Mouse (Mus musculus) R1 (cell line): ENCODE data around the gene Slc25a35.
A peak's percentile ranks its signal among the peaks of the same experiment; 100 is the strongest.
"Not testable (repeated sequence)": the region's sequence is repeated elsewhere in the genome, so short reads cannot be mapped to it uniquely, and the experiment has no call there.

Experiments
- DNase-seq: peaks from one replicate; pipeline ENCODE4 v3.0.0-alpha.2; 2018; ENCODE audit warnings: low read depth, low spot score

Slc25a35 gene

DNA sequence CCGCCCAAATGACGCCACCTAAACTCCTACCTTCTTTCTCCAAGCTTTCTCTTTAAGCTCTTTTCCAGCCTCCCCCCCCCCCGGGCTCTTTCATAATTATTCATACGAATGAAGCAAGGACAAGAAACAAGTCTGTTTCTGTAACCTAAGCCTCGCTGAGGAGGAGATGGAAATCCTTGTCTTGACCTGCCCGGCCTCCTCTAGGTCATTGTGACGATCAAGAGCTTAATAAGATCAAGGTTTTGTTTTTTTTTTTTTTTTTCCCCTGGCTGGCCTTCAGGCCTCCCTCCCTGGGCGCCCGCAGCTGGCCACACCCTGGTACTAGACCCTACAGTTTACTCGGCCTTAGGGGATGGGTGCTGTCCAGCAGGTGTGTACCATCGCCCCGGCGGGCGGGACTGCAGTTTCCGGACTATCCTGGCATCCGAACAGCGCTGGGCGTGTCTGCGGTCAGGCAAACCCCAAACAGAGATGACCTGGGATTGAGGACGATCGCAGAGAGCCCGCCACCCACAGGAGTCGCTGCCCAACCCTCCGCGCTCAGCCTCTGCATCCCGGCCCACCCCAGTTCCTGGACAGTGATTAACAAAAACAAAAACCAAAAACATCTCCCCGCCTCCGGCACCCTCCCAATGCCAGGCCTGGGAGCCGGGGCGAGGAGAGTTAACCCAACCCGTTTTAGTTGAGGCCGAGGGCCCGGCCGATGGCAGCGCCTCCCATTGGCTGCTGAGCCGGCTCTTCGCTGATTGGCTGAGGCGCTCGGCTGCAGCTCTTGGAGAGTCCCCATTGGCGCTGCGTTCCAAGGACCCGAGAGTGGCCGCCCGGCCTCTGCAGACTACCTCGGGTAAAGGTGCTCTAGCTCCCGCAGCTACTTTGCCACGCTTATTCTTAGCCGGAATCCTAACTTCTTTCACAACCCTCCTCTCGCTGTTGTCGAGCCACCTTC lies at the start of gene Slc25a35:
Gene Slc25a35 (plus strand): TSS at position 795 of the 946 bp plus-strand sequence.
- DNase-seq: peak; percentile 92

DNA sequence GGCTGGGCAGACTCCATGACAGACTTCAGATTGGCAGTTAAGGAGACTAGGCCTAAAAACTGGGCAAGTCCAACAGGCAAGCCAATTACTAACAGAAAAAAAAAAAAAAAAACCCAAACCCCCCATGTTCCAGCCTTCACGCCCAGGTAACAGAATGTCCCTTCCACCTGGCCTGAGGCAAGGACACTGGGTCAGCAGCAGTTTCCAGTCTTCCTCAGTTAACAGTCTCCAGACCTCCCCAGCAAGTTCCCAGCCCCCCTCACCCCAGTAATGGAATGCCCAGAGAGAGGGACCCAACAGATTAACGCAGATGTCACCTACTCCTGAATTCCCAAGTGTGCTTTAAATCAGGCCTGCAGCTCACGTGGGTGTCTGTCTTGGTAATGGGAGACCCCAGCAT lies 44.7 kb upstream of the Slc25a35 start:
- DNase-seq: no peak

DNA sequence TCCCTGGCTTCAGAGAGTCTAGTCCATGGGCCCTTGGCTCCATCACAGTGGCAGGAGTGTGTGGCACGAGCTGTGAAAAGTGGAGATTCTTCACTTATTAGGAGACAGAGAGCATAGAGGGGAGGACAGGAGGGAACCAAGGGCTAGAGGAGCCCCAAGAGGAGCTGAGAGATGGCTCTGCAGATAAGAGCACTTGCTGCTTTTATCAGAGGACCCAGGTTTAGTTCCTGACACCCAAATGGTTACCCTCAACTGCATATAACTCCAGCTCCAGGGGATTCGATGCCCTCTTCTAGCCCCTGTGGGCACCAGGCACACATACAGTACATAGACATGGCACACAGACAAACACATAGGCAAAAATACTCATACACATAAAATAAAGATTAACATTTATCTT lies 43.2 kb upstream of the Slc25a35 start:
- no peak for DNase-seq

DNA sequence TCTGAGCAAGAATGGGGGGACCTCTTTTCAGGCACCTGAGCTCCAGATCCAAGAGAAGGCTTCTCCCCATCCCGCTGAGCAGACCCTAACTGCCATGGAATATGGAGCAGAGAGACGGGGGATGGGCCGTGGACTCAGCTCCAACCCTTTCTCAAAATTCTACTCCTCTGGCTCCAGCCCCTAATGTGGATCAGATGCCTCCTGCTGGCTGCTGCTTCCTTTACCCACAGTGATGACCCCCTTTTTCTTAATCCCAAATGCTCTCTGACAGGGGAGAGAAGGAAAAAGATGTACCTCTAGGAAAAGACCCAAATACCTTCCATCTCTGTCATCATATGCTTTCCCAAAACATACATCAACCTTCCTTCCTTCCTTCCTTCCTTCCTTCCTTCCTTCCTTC lies 41.0 kb upstream of the Slc25a35 start, which contains the start of gene Odf4:
Gene Odf4 (minus strand): TSS at position 101 of the 400 bp plus-strand sequence.
- no peak for DNase-seq

DNA sequence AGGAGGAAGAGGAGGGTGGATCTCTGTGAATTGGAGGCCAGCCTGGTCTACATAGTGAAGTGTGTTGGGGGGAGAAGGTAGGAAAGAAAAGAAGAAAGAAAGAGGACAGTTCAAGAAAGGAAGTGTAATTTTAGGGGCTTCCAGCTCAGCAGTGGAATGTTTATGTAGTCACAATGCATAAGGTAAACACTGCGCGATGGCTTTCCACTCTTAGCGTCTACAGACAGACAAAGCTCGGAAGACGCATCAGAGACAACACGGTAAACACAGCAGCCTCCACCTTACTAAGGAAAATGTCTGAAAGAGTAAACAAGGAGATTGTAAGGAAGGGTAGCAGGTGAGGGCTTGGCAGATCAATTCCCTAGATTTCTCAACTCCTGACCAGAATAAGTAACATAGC lies 38.0 kb upstream of the Slc25a35 start:
- no peak for DNase-seq

DNA sequence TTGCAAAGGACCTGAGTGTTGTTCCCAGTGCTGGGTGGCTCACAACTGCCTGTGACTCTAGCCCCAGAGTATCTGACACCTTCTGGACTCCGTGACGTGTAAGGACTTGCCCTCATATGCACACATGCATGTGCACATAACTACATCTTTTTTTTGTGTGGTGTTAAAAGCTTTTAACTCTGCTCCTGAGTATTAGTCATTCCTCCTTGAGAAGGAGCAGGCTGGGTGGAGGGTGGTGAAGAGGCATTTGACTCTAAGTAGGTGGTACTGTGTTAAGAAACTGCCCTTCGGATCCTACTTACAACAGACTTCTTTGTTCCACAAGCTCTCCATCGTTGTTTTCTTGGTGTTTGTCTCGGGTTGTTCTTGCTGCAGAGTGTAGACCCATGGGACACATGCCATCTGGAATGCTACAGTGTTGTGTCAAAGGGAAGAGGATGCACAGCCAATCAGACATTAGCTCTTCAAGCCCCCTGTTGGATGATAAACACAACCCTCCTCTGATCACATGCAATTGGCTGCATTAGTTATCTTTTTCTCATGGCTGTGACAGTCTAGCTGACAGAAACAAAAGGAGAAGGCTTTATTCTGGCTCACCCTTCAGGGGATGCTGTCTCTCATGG lies 33.9 kb upstream of the Slc25a35 start:
- DNase-seq: no peak

DNA sequence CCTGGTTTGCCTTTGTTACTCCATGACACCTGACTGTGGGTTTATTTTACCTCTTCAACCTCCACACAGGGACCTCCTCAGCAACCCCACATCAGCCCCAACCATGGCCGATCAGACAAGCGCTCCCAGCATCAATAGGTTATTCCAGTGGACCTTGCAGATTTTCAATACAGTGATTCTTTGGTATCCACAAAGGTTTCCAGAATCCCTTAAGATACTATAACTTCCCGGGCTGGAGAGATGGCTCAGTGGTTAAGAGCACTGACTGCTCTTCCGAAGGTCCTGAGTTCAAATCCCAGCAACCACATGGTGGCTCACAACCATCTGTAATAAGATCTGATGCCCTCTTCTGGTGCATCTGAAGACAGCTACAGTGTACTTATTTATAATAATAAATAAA lies 31.0 kb upstream of the Slc25a35 start:
- not testable (repeated sequence) for DNase-seq

DNA sequence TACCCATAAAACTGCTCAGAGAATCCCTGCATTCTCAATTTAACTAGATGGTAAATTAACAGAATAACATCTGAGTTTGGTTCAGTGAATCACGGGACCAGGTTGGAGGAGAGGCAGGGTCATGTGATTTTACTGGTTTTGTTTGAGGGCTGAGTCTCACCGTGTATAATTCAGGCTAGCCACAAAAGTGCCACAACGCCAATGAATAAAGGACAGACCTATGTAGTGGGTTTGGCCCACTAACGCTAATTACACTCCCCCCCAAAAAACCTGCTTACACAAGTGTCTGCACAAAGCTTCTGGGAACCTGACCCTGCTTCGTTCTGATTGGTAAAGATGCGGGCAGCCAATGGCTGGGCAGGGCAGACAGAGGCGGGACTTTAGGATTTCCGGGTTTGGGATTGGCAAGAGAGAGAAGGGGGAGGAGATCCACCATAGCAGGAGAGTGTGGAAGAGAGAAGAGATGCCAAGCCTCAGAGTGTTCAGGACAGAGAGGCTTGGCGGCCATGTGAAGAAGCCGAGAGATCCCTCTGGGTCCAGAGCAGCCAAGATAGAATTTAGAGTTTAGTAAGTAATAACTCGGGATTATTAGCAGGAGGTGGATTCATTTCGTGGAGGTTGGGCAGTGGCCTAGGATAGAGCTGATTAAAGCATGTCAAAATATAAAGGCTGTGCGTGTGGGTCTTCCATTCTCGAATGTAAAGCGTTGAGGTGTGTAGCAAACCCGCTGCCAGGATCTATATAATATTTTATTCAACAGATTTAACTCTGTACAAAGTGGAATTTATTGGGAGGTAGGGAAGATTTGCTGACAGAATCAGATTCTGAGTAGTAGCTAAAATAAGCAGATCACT lies 28.3 kb upstream of the Slc25a35 start:
- DNase-seq: peak; percentile 95

DNA sequence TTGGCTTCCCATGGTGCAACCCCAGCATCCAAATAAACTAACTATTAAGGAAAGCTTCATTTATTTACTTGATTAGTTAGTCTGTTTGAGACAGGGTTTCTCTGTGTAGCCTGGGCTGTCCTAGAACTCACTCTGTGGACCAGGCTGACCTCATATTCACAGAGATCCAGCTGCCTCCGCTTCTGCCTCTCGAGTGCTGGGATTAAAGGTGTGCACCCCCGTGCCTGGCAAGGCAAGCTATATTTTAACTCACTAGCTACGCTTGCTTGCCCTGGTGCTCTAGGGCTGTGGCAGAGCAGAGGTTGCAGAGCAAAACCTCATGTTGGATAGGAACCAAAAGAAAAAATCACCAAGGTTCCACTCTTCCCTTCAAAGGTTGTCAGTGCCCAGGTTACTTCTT lies 27.4 kb upstream of the Slc25a35 start:
- DNase-seq: no peak

DNA sequence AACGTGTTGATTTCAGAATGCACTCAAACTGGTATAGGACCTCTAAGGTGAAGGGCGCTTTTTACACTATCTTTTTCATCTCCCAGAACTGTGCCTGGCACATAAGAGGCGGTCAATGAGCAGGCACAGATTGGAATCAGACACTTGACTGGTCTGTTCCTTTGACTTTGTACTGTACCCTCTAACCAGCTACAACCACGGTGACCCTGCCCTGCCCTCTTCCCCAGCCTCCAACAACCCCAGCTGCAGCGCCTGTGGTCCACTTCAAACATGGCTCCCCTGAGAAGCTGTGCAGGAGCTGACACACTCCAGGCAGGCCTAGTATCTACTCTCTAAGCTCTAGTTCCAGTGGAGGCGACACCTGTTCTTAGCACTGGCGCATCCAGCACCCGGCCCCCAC lies 25.2 kb upstream of the Slc25a35 start:
- no peak for DNase-seq

DNA sequence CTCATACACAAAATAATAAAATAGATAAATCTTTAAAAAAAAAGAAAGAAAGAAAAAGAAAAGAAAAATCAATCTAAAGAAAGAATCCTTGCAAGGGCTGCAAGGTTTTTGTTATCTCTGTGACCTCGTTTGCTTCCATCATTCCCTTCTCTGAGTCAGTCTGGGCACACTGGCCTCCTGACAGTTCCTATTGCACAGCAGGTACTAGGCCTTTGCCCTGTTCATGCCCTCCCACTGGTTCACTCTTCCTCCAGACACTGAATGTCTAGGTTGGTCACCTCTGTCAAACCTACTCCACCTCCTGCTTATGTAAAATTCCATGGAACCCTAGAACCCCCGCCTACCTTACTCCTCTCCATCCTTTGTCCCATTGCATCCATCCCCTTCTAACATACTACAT lies 22.7 kb upstream of the Slc25a35 start:
- no peak for DNase-seq

DNA sequence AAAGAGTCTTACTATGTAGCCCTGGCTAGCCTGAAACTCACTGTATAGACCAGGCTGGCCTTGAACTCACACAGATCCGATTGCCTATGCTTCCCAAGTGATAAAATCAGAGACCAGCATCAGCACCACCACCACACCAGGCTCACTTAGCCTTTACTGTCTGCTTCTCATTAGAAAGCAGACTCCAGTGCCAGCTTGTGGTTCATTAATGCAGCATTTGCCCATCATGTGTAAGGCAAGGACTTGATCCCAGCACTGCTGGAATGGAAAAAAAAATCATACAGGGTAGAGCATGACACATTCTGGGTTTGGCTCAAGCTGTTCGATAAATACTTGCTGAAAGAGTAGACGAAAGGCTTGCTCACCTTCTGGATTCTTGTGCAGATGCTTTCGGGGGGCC lies 21.9 kb upstream of the Slc25a35 start:
- no peak for DNase-seq

DNA sequence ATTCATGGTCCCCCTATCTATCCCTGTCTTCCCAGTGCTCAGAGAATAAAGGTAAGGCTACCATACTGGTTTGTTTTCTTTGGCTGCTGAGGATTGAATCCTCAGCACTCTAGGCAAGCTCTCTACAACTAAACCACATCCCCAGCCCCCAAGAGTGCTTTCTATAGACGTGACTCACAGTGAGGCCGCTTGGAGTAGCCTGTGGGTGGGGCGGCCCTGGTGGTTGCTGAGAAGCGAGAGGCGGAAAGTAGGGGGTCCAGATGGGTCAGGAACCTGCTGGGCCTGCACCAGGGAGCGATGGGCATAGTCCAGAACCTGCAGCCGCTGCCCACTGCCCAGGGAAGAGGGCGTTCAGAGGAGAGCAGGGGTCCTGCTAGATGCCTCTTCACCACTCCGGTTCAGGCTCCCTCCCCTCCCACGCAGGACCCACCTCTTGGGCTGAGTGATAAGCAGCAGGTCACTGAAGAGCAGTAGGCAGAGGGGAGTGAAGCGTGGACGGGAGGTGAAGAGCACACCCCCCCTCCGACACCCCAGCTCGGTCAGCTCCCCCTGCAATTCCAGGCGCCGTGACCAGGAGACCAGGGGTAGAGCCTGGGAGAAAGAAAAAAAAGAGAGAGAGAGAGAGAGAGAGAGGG lies 21.0 kb upstream of the Slc25a35 start:
- DNase-seq: no peak

DNA sequence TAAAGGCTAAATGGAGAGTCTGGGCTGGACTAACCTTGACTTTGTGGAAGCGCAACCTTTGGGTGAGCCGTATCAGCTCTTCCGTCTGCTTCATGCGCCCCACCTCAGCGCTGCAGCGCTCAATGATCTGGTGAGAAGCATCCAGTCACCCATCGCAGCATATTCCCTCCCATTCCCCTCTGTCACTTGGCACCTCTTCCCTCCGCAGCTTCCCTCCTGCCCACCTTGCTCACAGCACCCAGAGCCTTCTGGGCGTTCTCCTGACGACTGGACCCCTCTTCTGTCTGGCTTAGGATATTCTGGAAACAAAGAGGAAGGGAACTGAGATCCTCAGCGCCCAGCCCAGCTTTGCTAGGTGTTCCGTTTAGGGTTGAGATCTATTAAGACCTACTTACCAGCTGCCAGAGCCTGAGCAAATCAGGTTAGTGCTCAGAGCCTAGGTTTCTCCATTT lies 20.4 kb upstream of the Slc25a35 start:
- DNase-seq: no peak

DNA sequence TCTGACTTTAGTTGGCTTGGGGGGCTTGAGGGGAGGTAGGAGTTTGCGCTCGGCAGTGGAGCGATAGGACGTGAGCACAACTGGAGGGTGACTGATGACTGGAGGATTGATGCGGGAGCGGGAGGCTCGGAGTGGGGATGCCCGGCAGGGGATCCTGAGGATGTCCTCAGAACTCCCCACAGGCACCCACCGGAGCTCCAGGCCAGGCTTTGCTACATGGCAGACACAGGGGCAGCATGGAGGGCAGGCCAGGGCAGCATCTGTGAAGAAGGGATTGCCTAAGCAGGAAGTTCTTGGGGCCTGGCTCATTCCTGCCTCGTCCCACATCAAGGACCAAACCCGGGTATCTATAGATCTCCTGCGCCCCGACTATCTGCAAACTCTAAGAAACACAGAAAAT lies 14.0 kb upstream of the Slc25a35 start:
- no peak for DNase-seq

DNA sequence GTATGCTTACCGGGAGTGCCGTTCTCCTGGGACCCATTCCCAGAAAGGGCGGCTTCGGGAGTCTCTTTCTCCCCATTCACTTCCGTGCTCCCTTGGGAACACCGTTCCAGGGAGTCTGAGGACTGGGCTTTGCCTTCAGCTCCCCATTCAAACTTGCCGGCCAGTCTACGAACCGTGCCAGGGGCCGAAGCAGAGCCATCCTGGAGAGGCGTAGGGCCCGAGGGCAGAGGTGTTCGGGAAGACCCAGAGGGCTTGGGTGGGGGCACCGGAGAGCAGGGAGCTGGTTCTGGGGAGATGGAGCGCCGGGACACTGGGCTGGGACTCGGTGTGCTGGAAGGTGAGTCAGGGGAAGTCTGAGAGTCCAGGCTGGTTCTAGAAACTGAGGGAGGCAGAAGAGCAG lies 13.5 kb upstream of the Slc25a35 start:
- DNase-seq: no peak

DNA sequence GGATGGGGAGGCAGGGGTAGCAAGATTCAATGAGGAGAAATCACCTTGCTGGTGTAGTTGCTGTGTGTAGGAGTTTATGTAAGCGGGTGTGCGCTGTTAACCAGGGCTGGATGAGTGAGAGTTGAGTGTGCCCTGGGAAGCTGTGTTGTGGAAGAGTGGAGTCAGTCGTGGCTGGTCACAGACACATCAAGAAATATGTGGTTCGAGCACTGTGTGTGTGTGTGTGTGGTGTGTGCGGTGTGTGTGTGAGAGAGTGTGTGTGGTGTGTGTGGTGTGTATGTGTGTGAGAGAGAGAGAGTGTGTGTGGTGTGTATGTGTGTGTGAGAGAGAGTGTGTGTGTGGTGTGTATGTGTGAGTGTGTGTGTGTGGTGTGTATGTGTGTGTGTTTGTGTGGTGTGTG lies 12.5 kb upstream of the Slc25a35 start:
- no peak for DNase-seq

DNA sequence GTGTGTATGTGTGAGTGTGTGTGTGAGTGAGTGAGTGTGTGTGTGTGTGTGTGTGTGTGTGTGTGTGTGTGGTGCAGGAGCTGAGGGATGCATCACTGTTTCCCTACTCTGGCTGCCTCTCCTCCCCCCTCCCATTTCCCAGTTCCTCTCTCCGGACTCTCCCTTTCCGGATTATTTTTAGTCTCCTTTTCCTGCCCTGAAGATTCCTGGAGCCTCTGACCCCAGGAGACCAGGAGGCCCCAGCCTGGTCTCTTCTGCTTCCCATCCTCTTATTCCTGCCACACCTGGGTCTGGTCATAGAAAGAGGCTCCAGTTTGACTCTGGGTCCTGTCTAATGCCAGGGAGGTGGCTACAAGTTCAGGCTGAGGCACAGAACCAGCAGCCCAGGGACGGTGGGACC lies 11.8 kb upstream of the Slc25a35 start:
- no peak for DNase-seq

DNA sequence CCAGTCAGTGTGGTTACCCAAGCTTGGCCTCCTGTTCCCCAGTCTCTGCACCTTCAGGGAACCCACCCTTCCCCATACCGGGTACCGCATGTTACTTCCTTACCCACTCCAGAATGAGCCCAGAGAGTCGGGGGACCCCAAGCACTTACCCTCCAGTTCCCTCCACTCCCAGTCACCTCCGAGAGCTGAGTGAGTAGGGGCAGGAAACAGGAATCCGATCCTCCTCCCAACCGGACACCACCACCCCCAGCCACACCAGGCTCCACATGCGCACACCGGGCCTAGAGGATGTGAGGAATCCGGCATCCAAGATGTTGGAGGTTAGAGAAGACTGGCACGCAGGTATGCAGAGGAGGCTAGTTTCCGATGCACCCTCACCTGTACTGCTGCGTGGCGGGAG lies 11.2 kb upstream of the Slc25a35 start:
- DNase-seq: peak; percentile 44

DNA sequence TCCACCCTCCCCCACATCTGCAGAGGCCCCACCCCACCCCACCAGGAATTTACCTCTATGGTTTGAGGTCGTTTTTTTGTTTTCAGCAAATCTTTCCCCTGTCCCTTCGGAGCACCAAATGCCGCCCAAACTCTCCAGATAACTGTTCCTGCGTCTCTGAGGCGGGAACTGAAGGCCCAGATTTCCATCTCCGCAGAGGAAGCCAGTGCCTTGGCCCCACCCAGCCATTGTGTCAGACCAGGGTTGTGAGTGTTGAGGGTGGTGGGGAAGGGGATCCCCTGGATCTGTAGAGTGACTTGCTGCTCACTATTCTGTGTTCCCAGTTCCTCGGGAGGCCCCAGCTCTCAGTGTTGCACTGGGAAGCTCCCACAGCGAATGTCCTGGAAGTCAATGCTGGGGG lies 10.6 kb upstream of the Slc25a35 start, which contains the start of gene Arhgef15:
Gene Arhgef15 (minus strand): TSS at position 173 of the 400 bp plus-strand sequence.
- peak; percentile 46 for DNase-seq

DNA sequence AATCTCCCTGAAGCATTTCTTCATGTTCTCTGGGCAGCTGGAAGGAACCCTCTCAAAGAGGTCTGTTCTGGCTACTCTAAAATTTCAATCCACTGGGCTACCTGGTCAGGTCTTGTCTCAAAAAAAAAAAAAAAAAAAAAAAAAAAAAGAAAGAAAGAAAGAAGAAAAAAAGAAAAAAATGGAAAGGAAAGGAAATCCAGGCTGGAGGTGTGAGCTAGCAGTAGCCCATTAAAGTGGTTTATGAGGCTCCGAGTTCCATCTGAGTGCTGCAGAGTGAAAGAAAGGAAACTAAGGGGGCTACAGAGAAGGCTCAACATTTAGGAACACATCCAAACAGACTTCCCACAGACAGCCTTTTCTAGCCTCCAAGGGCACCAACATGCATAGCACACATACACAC lies 10.0 kb upstream of the Slc25a35 start:
- DNase-seq: no peak
